Mouse (Mus musculus): Measurements from ENCODE around the gene Amph. TPM values are rescaled to one million over a fixed set of nuclear protein-coding genes. Genes with fewer than 3 reads are reported as not detected.

Gene Amph
- polyA plus RNA-seq, 1 experiment from 2014 or later, result 2.4 TPM

GRCm38 (mm10) chr13:19031916-19032688 is 84.1 kb downstream of the Amph start:
- H3K9ac ChIP-seq, result no peak overlapping the region
- H3K4me3 ChIP-seq (replicated peaks), result no peak overlapping the region
- no peak for ATAC-seq
- no peak overlapping the region for H3K27ac ChIP-seq
- no peaks in the 10 kb centered on the region for H3K27me3 ChIP-seq (replicated peaks)
- H3K36me3 ChIP-seq, result no peaks in the 10 kb centered on the region
- H3K9me3 ChIP-seq, result no peaks in the 10 kb centered on the region
- H3K4me1 ChIP-seq (replicated peaks), result no peaks in the 10 kb centered on the region
- WGBS, result 81% methylated on average over 8 of the region's 8 CpGs
- no peak overlapping the region for H3K4me2 ChIP-seq (replicated peaks)

DNA sequence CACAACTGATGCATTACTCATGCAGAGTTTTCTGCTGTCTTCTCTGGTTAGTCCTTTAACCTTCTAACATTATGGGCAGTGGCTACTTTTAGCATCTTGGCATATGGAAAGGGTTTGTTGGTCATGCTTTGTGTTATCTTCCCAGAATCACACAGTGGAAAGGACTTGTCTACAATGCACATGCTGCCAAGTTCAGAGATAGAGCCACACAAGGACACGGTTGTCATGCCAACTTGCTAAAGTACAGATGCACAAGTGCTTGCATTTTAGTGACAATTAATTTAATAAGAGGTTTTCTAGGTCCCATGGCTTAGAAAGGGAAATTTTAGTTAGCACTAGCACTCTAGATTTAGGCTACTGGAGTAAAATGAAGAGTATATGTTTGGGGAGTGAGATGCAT is 104.1 kb downstream of the Amph start:
- ATAC-seq, result no peak
- 92% methylated on average over 1 of the region's 1 CpGs for WGBS

GRCm38 (mm10) chr13:19054504-19054903 is 106.5 kb downstream of the Amph start:
- Histone ChIP-seq H3K27me3 (replicated peaks) (no peaks in the 10 kb centered on the region), H3K27ac (no peak overlapping the region), H3K4me2 (replicated peaks) (no peak overlapping the region), H3K9ac (no peak overlapping the region), H3K9me3 (no peaks in the 10 kb centered on the region), H3K4me3 (replicated peaks) (no peak overlapping the region), H3K36me3 (no peaks in the 10 kb centered on the region), H3K4me1 (replicated peaks) (no peaks in the 10 kb centered on the region)
- ATAC-seq, result no peak
- 59% methylated on average over 2 of the region's 2 CpGs for WGBS

More for the DNA sequence above, 104.1 kb downstream of the Amph start:
- Histone ChIP-seq H3K36me3 (no peaks in the 10 kb centered on the region), H3K4me2 (replicated peaks) (no peak overlapping the region), H3K9ac (no peak overlapping the region), H3K27me3 (replicated peaks) (no peaks in the 10 kb centered on the region), H3K27ac (no peak overlapping the region), H3K4me1 (replicated peaks) (no peaks in the 10 kb centered on the region), H3K9me3 (no peaks in the 10 kb centered on the region), H3K4me3 (replicated peaks) (no peak overlapping the region)

GRCm38 (mm10) chr13:19072261-19072660 is 124.3 kb downstream of the Amph start:
- ATAC-seq, result no peak
- Histone ChIP-seq H3K27ac (no peak overlapping the region), H3K9me3 (no peaks in the 10 kb centered on the region), H3K4me3 (replicated peaks) (no peak overlapping the region), H3K27me3 (replicated peaks) (no peaks in the 10 kb centered on the region), H3K9ac (no peak overlapping the region), H3K36me3 (no peaks in the 10 kb centered on the region), H3K4me2 (replicated peaks) (no peak overlapping the region), H3K4me1 (replicated peaks) (no peaks in the 10 kb centered on the region)

GRCm38 (mm10) chr13:19077427-19077826 is 129.4 kb downstream of the Amph start:
- 92% methylated on average over 2 of the region's 2 CpGs for WGBS
- no peaks in the 10 kb centered on the region for H3K36me3 ChIP-seq
- no peak overlapping the region for H3K9ac ChIP-seq
- H3K4me3 ChIP-seq (replicated peaks), result no peak overlapping the region
- ATAC-seq, result no peak
- no peak overlapping the region for H3K27ac ChIP-seq
- no peaks in the 10 kb centered on the region for H3K27me3 ChIP-seq (replicated peaks)
- no peak overlapping the region for H3K4me2 ChIP-seq (replicated peaks)
- no peaks in the 10 kb centered on the region for H3K4me1 ChIP-seq (replicated peaks)
- no peaks in the 10 kb centered on the region for H3K9me3 ChIP-seq

- Histone ChIP-seq H3K27me3 (replicated peaks) (no peaks in the 10 kb centered on the region), H3K9me3 (no peaks in the 10 kb centered on the region), H3K36me3 (no peaks in the 10 kb centered on the region), H3K9ac (no peak overlapping the region), H3K27ac (no peak overlapping the region), H3K4me2 (replicated peaks) (no peak overlapping the region), H3K4me1 (replicated peaks) (no peaks in the 10 kb centered on the region), H3K4me3 (replicated peaks) (no peak overlapping the region)
- 82% methylated on average over 4 of the region's 4 CpGs for WGBS
- no peak for ATAC-seq
Observed at GRCm38 (mm10) chr13:19081932-19082331, 133.9 kb downstream of the Amph start.

GRCm38 (mm10) chr13:19094571-19094970 is 146.6 kb downstream of the Amph start:
- H3K27me3 ChIP-seq (replicated peaks), result no peaks in the 10 kb centered on the region
- WGBS, result 95% methylated on average over 6 of the region's 6 CpGs
- no peak for ATAC-seq
- H3K4me1 ChIP-seq (replicated peaks), result no peaks in the 10 kb centered on the region
- no peak overlapping the region for H3K4me2 ChIP-seq (replicated peaks)
- no peaks in the 10 kb centered on the region for H3K9me3 ChIP-seq
- no peak overlapping the region for H3K27ac ChIP-seq
- no peaks in the 10 kb centered on the region for H3K36me3 ChIP-seq
- H3K9ac ChIP-seq, result no peak overlapping the region
- H3K4me3 ChIP-seq (replicated peaks), result no peak overlapping the region

- Histone ChIP-seq H3K9me3 (no peaks in the 10 kb centered on the region), H3K27me3 (replicated peaks) (no peaks in the 10 kb centered on the region), H3K4me1 (replicated peaks) (no peaks in the 10 kb centered on the region), H3K9ac (no peak overlapping the region), H3K4me2 (replicated peaks) (no peak overlapping the region), H3K27ac (no peak overlapping the region), H3K36me3 (no peaks in the 10 kb centered on the region), H3K4me3 (replicated peaks) (no peak overlapping the region)
- WGBS, result 82% methylated on average over 4 of the region's 4 CpGs
- ATAC-seq, result no peak
Observed at GRCm38 (mm10) chr13:19097117-19097516, 149.1 kb downstream of the Amph start.

DNA sequence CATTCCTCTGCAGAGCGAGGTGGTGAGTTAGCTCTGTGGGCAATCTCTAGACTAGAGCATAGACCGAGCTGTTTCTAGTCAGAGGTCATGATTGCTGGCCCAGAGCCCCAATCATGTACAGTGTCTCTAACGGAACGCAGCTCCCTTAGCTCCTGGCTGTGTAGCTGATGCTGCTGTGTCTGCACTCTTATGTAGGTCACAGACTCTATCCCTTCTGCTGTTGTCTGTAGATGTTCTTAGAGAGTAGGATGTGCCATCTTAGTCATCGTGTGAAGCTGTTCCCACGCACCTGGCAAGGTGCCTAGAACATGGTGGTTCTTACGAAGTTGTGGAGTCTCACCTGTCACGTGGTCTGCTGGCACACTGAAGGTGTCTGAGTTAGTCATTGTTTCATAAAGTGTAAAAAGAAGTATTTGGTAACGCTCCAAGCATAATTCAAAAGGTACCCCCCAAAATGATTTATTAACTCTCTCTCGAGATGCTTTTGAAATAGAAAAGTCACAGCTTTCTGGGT is 153.9 kb downstream of the Amph start:
- Histone ChIP-seq H3K9me3 (no peaks in the 10 kb centered on the region), H3K9ac (no peak overlapping the region), H3K4me2 (replicated peaks) (no peak overlapping the region), H3K4me1 (replicated peaks) (no peaks in the 10 kb centered on the region), H3K4me3 (replicated peaks) (no peak overlapping the region), H3K27me3 (replicated peaks) (no peaks in the 10 kb centered on the region), H3K27ac (no peak overlapping the region), H3K36me3 (no peaks in the 10 kb centered on the region)
- 90% methylated on average over 10 of the region's 10 CpGs for WGBS
- ATAC-seq, result no peak

GRCm38 (mm10) chr13:19106418-19106817 is 158.4 kb downstream of the Amph start:
- ATAC-seq, result no peak
- H3K9ac ChIP-seq, result no peak overlapping the region
- H3K9me3 ChIP-seq, result no peaks in the 10 kb centered on the region
- H3K4me1 ChIP-seq (replicated peaks), result no peaks in the 10 kb centered on the region
- no peak overlapping the region for H3K4me2 ChIP-seq (replicated peaks)
- 46% methylated on average over 5 of the region's 5 CpGs for WGBS
- H3K36me3 ChIP-seq, result no peaks in the 10 kb centered on the region
- no peaks in the 10 kb centered on the region for H3K27me3 ChIP-seq (replicated peaks)
- no peak overlapping the region for H3K27ac ChIP-seq
- no peak overlapping the region for H3K4me3 ChIP-seq (replicated peaks)

DNA sequence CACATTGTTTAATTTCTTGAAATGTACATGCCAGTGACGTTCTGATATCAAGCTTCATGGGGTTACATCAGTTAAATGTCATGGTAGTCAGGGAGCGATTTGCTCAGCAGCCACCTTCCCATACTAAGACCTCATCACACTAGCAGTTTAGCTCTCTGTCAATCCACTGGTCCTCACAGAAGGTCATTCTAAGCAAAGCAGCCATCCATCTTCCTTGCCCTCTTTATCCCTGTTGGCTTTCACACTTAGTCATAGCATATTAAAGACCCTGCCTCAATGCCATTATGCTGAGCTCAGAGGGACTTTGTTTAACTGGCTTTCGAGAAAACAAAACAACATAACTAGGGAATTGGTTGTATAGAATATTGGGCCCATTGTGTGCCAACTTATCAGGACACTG is 161.3 kb downstream of the Amph start:
- no peak overlapping the region for H3K9ac ChIP-seq
- no peaks in the 10 kb centered on the region for H3K27me3 ChIP-seq (replicated peaks)
- no peaks in the 10 kb centered on the region for H3K4me1 ChIP-seq (replicated peaks)
- H3K9me3 ChIP-seq, result no peaks in the 10 kb centered on the region
- H3K36me3 ChIP-seq, result no peaks in the 10 kb centered on the region
- H3K4me3 ChIP-seq (replicated peaks), result no peak overlapping the region
- H3K4me2 ChIP-seq (replicated peaks), result no peak overlapping the region
- no peak for ATAC-seq
- no peak overlapping the region for H3K27ac ChIP-seq
- WGBS, result 64% methylated on average over 3 of the region's 3 CpGs

DNA sequence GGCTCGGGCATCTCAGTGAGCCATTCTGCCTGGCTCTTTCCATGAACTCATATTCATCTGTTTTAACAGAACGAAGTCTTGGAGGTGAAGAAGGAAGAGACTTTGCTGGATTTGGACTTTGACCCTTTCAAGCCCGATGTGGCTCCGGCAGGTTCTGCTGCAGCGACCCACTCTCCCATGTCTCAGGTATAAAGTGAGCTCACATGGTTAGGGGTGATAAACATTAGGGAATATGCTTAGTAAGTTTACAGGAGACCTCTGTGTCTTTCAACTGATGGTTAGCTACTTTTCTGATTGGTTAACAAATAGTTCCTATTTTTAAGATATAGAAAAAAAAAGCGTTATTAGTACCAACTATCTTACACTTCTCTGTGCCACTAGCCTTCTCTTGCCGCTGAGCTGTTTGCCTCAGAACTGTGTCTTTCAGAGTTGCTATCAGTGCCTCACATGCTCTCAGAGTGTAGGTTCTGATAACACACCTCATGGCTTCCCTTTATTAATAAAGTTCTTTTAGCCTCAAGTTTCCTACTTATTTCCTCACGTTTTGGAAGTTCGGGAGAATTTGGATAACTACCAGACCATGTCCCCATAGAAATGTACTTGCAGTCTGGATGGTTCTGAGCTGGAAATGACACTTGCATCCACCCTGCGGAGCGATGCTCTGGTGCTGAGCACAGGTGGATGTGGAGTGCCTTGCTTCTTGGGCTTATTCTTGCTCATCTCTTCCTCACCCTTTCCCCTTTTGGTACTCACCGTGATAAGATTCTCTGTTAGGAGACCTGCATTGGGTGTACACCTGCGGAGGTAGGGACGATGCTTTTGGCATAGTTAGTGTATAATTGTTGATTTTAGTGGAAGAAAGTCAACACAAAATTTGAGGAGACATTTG is 165.3 kb downstream of the Amph start:
- Histone ChIP-seq H3K4me2 (replicated peaks) (no peak overlapping the region), H3K27me3 (replicated peaks) (no peaks in the 10 kb centered on the region), H3K27ac (no peak overlapping the region), H3K36me3 (no peaks in the 10 kb centered on the region), H3K4me1 (replicated peaks) (no peaks in the 10 kb centered on the region), H3K4me3 (replicated peaks) (no peak overlapping the region), H3K9ac (no peak overlapping the region), H3K9me3 (no peaks in the 10 kb centered on the region)
- 91% methylated on average over 14 of the region's 14 CpGs for WGBS
- no peak for ATAC-seq
